Mouse (Mus musculus) urinary bladder, postnatal 10 days (tissue): ENCODE data around the gene Fam160a1.

Experiments
- DNase-seq: peaks from one replicate; pipeline ENCODE4 v3.0.0; 2022; ENCODE audit warnings: low spot score

Fam160a1 gene

GRCm38 (mm10) chr3:85817191-85817590 is at the start of gene Fam160a1:
Gene Fam160a1, minus strand, starts transcription at chr3:85817291.
- DNase-seq, result no peak

DNA sequence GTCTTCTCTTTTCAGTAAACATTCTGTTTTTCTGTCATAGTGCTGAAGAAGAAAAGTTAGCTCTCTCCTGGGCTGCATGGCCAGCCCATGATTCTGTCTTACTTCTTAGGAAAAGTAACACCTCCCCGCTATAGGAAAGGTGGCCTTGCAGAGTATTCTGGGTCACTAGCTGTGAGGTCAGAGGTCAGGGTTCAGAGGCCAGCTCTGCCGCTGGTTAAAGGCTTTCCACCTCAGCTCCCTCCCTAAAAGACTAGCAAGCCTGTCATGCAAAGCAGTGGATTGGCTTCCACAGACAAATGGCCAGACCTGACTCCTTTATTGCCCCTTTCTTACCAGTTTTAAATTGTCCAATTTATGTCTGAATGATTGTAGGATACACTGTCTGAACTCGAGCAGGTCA is 46.9 kb upstream of the Fam160a1 start:
- no peak for DNase-seq

DNA sequence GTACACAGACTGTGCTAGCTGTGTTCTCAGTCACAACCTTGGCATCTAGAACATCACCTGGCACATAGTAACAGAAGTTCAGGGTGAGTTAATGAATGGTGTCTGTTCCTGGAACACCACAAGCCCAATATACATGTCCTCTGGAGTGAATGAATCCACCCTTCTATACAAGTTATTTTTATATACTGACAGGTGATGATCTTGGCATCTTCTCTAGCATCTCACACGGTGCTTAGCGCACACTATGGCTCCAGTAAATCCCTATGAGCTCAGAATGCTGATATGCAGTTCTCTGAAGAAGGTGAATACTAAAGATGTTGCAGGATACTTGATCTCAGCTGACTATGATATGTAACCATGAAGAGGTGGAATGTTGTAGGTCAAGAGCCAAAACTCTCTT is 45.8 kb upstream of the Fam160a1 start:
- no peak for DNase-seq

DNA sequence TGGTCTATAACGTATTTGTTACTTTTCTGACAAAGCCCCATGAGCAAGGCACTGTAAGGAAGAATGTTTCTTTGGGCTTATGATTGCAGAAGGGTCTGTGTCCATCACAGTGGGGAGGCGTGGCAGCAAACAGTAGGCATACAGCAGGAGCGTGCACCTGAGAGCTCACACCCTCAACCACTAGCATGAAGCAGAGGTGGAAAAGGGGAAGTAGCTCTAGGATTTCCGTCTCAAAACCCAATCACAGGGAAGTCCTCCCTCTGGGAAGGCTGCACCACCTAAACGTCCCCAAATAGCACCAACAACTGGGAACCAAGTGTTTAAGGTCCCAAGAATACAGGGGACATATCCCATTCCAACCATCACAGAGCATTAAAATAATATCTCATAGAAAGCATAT is 43.9 kb upstream of the Fam160a1 start:
- no peak for DNase-seq

DNA sequence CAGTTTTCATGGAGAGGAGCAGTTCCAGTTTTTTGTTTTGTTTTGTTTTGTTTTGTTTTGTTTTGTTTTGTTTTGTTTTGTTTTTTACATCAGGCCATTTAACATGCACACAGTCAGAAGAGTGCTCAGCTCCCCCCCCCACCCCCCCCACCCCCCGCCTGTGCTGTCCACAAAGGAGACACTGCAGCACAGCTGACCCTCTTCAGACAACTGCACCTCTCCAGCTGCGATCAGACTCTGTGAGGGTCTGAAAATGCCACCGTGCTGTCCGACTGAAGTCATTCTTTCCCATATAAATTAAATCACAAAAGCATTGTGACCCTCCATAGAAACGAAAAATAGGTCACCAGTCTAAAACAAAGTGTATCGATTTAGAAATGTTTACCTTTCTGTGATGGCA is 42.2 kb upstream of the Fam160a1 start:
- DNase-seq, result no peak

DNA sequence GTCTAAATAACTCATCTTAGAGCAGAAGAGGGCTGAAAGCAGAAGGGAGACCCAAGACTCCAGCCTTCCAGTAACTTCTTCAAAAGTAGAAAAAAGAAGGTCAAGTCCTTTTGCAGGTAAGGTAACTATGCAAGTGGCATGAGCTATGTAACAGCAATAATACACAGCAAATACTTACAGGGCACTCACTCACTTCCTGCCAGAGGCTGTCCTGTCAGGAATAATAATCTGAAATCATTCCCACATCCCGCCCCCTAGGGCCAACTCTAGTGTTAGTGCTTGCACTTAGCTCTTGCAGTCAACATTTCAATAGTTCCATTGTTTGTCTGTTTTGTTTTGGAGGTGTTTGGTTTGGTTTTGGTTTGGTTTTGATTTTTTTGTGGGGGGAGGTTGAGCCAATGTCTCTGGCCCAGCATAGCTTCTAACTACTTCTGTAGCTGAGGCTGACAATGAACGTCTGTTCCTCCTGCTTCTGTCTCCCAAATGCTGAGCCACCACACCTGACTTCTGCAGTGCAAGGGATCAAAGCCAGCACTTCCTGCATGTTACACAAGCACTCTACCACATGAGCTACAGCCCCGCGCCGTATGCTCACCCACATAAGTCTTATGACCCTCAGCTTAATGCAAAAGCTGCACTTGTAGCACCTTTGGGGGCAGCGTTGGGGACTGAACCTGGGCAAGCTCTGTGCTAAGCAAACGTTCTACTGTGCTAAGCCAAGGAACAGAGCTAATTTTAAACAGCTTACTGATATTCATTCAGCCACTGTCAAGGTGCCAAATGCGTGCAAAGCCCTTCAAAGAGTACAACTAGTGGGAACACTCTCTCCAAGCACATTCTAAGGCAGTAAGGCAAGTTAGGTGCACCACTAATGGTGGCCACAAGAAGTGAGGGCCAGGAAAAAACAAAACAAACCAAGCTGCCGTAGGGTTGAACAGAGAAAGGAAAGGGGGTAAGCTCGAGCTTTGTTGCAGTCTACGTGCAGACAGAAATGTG is 41.3 kb upstream of the Fam160a1 start:
- DNase-seq, result no peak

DNA sequence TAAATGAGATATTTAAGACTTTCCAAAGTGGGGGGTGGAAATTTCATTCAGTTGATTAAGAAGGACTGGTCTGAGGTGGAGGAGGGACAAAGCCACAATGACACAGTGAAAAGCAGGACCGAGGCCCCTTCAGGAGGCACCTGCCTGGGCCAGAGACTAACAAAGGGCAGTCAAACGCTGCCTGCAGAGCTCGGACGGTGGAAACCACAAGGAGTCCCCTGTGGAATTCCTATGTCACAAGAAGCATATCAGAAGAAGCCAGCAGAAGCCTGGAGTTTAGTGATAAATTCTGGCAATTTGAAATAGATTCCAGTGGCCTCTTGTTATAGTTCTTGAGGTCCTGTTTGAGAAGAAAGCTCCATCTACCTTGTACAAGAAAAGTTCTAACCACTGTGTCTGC is 40.0 kb upstream of the Fam160a1 start:
- no peak for DNase-seq

DNA sequence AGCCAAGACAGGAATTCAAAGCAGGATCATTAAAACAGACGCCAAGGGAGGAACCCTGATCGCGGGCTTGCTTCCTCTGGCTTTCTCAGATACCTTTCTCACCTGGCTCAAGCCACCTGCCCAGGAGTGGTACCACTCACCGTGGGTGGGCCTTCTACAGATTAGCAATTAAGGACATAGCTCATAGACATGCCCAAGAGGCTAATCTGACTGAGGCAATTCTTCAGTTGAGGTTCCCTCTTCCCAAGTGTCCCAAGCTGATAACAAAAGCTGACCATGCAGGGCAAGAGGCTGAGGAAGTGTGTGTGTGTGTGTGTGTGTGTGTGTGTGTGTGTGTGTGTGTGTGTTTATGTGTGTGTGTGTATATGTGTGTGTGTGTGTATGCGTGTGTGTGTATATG is 38.9 kb upstream of the Fam160a1 start:
- DNase-seq, result no peak

DNA sequence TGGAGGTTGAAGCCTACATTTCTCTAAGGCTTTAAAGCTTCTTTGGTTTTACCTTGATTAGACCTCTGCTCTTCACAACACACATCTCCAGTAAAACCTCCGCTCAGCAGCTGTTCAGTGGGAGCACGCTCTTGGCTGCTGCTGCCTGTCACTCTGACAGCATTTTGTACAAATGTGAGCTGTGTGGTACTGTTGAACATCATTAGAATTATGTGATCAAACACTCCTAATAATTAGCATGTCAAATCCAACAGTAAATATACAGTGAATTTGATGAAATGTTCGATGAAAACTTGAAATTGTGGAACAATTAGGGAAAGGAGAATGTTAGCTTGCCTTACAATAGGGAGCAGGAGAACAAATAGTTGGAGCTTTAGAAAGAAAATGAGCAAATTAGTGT is 38.0 kb upstream of the Fam160a1 start:
- no peak for DNase-seq

GRCm38 (mm10) chr3:85854143-85854542 is 37.1 kb upstream of the Fam160a1 start:
- DNase-seq, result no peak

DNA sequence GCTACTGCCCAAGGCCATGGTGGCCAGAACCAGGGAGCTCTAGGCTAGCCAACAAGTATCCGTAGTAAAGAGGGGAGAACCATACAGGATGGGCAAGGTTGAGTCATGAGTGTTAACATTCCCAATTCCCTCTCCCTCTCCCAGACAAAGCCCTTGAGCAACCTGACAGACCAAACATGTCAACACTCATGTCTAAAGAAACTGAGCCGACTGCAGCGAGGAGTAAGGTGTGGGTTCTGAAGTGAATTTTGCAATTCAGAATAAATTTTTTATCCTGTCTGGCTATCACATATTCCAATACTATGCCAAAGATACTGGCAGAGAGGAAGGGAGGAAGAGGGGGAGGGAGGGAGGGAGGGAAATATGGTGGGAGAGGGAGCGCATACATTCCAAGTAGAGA is 36.6 kb upstream of the Fam160a1 start:
- DNase-seq, result no peak

GRCm38 (mm10) chr3:85850079-85850478 is 33.0 kb upstream of the Fam160a1 start:
- no peak for DNase-seq

GRCm38 (mm10) chr3:85846316-85846715 is 29.2 kb upstream of the Fam160a1 start:
- no peak for DNase-seq

GRCm38 (mm10) chr3:85845341-85845740 is 28.2 kb upstream of the Fam160a1 start:
- no peak for DNase-seq

GRCm38 (mm10) chr3:85842881-85843218 is 25.8 kb upstream of the Fam160a1 start:
- no peak for DNase-seq

DNA sequence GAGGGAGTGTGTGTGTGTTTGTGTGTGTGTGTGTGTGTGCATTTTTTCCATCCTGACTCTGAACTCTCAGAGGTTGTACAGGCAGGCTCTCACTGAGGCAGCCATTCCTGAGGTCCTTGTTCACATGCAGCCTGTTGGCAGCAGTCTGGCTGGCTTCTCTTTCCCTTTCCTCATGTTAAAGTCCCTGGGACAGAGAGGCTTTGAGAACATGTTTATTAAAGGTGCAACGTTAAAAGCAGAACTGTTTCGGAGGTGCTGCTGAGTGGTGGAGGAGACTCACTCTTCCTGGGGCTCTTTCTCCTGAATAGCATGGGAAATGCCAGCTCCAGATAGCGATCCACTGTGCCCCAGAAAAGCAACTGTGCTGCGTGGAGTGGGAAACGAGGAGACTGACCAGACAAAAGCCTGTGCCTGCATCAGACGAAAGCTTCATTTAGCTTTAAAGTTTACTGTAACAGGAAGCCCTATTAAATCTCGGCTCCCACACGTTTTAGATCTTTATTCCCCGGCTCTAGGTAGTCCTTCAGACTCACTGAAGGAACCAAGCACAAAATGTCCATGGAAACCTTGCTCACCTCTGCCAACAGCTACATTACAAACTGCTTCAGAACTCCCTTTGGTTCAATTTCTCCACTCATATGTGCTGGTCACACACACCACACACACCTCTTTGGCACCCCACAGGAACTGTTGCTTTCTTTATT is 25.2 kb upstream of the Fam160a1 start:
- no peak for DNase-seq

DNA sequence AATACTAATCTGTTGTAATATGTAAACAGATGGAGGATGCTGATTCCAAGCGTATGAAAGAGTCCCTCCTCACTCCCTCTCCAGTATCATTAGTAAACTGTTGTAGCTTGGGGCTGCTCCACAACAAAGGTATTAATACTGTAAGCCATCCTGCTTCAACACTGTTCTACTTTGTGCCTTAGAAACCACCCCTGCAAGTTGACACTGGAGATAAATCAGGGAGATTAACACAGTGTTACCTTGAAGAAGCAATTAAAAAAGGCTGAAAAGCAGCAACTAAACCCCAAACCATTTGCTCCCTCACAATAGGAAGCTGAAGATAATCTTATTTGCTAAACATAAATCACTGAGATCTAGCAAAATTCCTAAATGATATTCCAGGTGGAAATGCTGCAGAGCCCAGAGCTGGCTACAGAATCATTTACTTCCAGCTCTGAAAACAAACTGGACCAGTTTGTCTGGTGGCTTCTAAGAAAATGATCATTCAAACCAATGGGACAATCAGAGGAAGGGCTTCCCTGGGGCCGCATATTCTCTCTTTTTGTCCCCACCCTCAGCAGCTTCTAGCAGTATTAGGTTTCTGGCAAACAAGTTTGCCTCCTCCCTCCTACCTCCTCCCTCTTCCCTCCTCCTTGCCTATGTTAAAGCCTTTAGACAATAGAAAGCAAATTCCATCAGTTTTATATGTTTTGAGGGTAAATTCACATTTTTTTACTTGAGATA is 24.5 kb upstream of the Fam160a1 start:
- DNase-seq, result no peak

DNA sequence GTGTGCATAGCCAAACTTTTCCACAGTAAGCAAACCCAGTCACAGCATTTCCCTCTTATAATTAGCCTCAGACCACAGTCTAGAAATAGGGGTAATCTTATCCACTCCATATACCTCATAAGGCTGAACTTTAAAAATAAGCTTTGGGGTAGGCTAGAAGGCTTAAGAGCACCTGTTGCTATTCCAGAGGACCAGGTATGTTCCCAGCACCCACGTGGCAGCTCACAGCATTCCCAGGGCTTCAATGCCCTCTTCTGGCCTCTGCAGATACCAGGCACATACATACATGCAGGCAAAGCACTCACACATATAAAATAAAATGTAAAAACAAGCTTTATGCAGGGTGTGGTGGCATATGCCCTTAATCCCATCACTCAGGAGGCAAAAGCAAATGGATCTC is 16.5 kb upstream of the Fam160a1 start:
- no peak for DNase-seq

- no peak for DNase-seq
Measured at GRCm38 (mm10) chr3:85832490-85833155, 15.5 kb upstream of the Fam160a1 start.

DNA sequence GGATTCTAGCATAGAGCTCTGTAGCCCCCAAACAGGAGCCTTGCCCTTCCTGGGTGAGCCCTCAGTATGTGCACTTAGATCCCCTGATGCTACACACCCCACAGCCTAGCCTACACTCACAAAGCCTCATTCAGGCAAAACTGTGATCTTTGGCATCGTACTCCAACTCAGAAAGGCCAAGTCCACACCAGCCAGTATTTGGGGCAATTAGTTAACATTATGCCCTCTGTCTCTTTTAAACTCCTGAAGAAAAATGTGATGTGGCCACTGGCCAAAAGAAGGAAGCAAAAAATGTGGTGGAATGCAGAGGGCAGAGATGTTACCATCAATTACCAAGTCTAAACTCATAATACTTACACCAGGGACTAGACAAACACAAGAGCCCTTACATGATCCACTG is 14.7 kb upstream of the Fam160a1 start:
- DNase-seq, result no peak

GRCm38 (mm10) chr3:85829047-85829446 is 12.0 kb upstream of the Fam160a1 start:
- no peak for DNase-seq

- DNase-seq, result no peak
Measured at GRCm38 (mm10) chr3:85827815-85828214, 10.7 kb upstream of the Fam160a1 start.
